Mouse (Mus musculus) forebrain, embryonic 14.5 days (tissue): ENCODE measurements at regions not wholly inside any gene's neighbourhood (a gene's known extent, or its start where the extent isn't known, plus 50 kb on each side); places are given as distances from the start of the nearest gene placed in this dataset.

Experiments used
- ATAC-seq: fragments of 200-750 bp; cut with Nextera tagmentation; 2 replicates; pipeline ENCODE4 v1.8.0; 2017; ENCODE audit warnings: mild to moderate bottlenecking, moderate library complexity
- DNase-seq: peaks from one replicate; pipeline ENCODE4 v3.0.0-alpha.2; 2015; ENCODE audit warnings: low spot score
- H3K27ac ChIP-seq: fragments of 300-500 bp; sonication (generic); 2 replicates; pipeline ENCODE4 v1.5.1; 2014; ENCODE audit warnings: low read depth, mild to moderate bottlenecking, control low read depth, low read length, moderate library complexity
- H3K27me3 ChIP-seq: fragments of 300-500 bp; sonication (generic); replicated peaks from 2 replicates; pipeline ENCODE4 v1.6.1; 2014; ENCODE audit warnings: low read length, control low read depth, mixed read lengths; ENCODE audit not compliant: control insufficient read depth, insufficient read depth
- H3K36me3 ChIP-seq: fragments of 300-500 bp; sonication (generic); 2 replicates; pipeline ENCODE4 v1.6.1; 2014; ENCODE audit warnings: low read length, control low read depth; ENCODE audit not compliant: control insufficient read depth, insufficient read depth
- H3K4me1 ChIP-seq: fragments of 300-500 bp; sonication (generic); 2 replicates; pipeline ENCODE4 v1.6.1; 2014; ENCODE audit warnings: antibody characterized with exemption, low read length, control low read depth; ENCODE audit not compliant: control insufficient read depth, insufficient read depth
- H3K4me2 ChIP-seq: fragments of 300-500 bp; sonication (generic); 2 replicates; pipeline ENCODE4 v1.6.1; 2014; ENCODE audit warnings: mild to moderate bottlenecking, control low read depth, low read length
- H3K4me3 ChIP-seq: fragments of 300-500 bp; sonication (generic); 2 replicates; pipeline ENCODE4 v1.5.1; 2014; ENCODE audit warnings: low read depth, low read length, control low read depth
- H3K9ac ChIP-seq: fragments of 300-500 bp; sonication (generic); 2 replicates; pipeline ENCODE4 v1.6.1; 2014; ENCODE audit warnings: mild to moderate bottlenecking, low read length, control low read depth, moderate library complexity
- H3K9me3 ChIP-seq: fragments of 300-500 bp; sonication (generic); replicated peaks from 2 replicates; pipeline ENCODE4 v1.6.1; 2016; ENCODE audit warnings: low read length, control low read depth, mixed read lengths; ENCODE audit not compliant: control insufficient read depth
- WGBS: fragments of 180-500 bp; shearing (Covaris S2); extraction: QIAGEN DNeasy Blood & Tissue Kit; methylation state at CpG from one replicate; pipeline ENCODE4 v1.1.7; 2014; 5-methylcytosine and 5-hydroxymethylcytosine counted together

GRCm38 (mm10) chr1:52363625-52364024 lies 130.6 kb upstream of the Gls start:
- no peak overlapping the region for H3K4me2 ChIP-seq
- no peak overlapping the region for H3K9ac ChIP-seq
- 82% methylated on average over 3 of the region's 3 CpGs for WGBS

GRCm38 (mm10) chr1:52362976-52363375 lies 129.9 kb upstream of the Gls start:
- H3K9me3 ChIP-seq: no peaks in the 10 kb centered on the region
- no peak overlapping the region for H3K4me2 ChIP-seq
- ATAC-seq (no peak), DNase-seq (no peak)
- H3K36me3 ChIP-seq: no peaks in the 10 kb centered on the region
- no peaks in the 10 kb centered on the region for H3K4me1 ChIP-seq
- no peaks in the 10 kb centered on the region for H3K27me3 ChIP-seq
- no peak overlapping the region for H3K27ac ChIP-seq
- H3K4me3 ChIP-seq: no peak overlapping the region
- H3K9ac ChIP-seq: no peak overlapping the region

More at GRCm38 (mm10) chr1:52363625-52364024, 130.6 kb upstream of the Gls start:
- DNase-seq: no peak
- Histone ChIP-seq H3K27ac (no peak overlapping the region), H3K27me3 (no peaks in the 10 kb centered on the region), H3K9me3 (no peaks in the 10 kb centered on the region), H3K36me3 (no peaks in the 10 kb centered on the region), H3K4me3 (no peak overlapping the region), H3K4me1 (no peaks in the 10 kb centered on the region)
- no peak for ATAC-seq

- H3K27ac ChIP-seq: no peak overlapping the region
- H3K36me3 ChIP-seq: no peaks in the 10 kb centered on the region
- no peak overlapping the region for H3K4me3 ChIP-seq
- H3K4me2 ChIP-seq: no peak overlapping the region
- H3K4me1 ChIP-seq: no peaks in the 10 kb centered on the region
- DNase-seq (no peak), ATAC-seq (no peak)
- H3K27me3 ChIP-seq: no peaks in the 10 kb centered on the region
- no peaks in the 10 kb centered on the region for H3K9me3 ChIP-seq
- no peak overlapping the region for H3K9ac ChIP-seq
- WGBS: 90% methylated on average over 6 of the region's 6 CpGs
Measured at GRCm38 (mm10) chr1:52354041-52354582, 121.1 kb upstream of the Gls start.

- Histone ChIP-seq H3K27ac (no peak overlapping the region), H3K36me3 (no peaks in the 10 kb centered on the region), H3K27me3 (no peaks in the 10 kb centered on the region), H3K4me2 (no peak overlapping the region), H3K4me3 (no peak overlapping the region), H3K4me1 (no peaks in the 10 kb centered on the region), H3K9me3 (no peaks in the 10 kb centered on the region), H3K9ac (no peak overlapping the region)
- DNase-seq: no peak
- 77% methylated on average over 2 of the region's 2 CpGs for WGBS
- ATAC-seq: no peak
Measured at GRCm38 (mm10) chr1:52342127-52342526, 109.1 kb upstream of the Gls start.

- H3K9me3 ChIP-seq: no peaks in the 10 kb centered on the region
- no peak for DNase-seq
- 85% methylated on average over 3 of the region's 3 CpGs for WGBS
- no peak overlapping the region for H3K27ac ChIP-seq
- H3K4me2 ChIP-seq: no peak overlapping the region
- no peak overlapping the region for H3K9ac ChIP-seq
- no peak overlapping the region for H3K4me3 ChIP-seq
- ATAC-seq: no peak
- H3K4me1 ChIP-seq: no peaks in the 10 kb centered on the region
- no peaks in the 10 kb centered on the region for H3K36me3 ChIP-seq
- no peaks in the 10 kb centered on the region for H3K27me3 ChIP-seq
Measured at GRCm38 (mm10) chr1:52338704-52339103, 105.7 kb upstream of the Gls start.

- H3K4me3 ChIP-seq: no peak overlapping the region
- no peak overlapping the region for H3K4me2 ChIP-seq
- DNase-seq (no peak), ATAC-seq (no peak)
- WGBS: 87% methylated on average over 6 of the region's 6 CpGs
- H3K9ac ChIP-seq: no peak overlapping the region
- H3K36me3 ChIP-seq: no peaks in the 10 kb centered on the region
- H3K27ac ChIP-seq: no peak overlapping the region
- H3K9me3 ChIP-seq: no peaks in the 10 kb centered on the region
- no peaks in the 10 kb centered on the region for H3K4me1 ChIP-seq
- no peaks in the 10 kb centered on the region for H3K27me3 ChIP-seq
Measured at GRCm38 (mm10) chr1:52338243-52338642, 105.2 kb upstream of the Gls start.

GRCm38 (mm10) chr1:52336696-52337095 lies 103.7 kb upstream of the Gls start:
- Histone ChIP-seq H3K27ac (no peak overlapping the region), H3K4me1 (no peaks in the 10 kb centered on the region), H3K27me3 (no peaks in the 10 kb centered on the region), H3K4me3 (no peak overlapping the region), H3K9ac (no peak overlapping the region), H3K9me3 (no peaks in the 10 kb centered on the region), H3K36me3 (no peaks in the 10 kb centered on the region), H3K4me2 (no peak overlapping the region)
- DNase-seq (no peak), ATAC-seq (no peak)
- 94% methylated on average over 3 of the region's 3 CpGs for WGBS

- Histone ChIP-seq H3K4me1 (no peaks in the 10 kb centered on the region), H3K9me3 (no peaks in the 10 kb centered on the region), H3K4me3 (no peak overlapping the region), H3K27me3 (no peaks in the 10 kb centered on the region), H3K9ac (no peak overlapping the region), H3K36me3 (no peaks in the 10 kb centered on the region), H3K4me2 (no peak overlapping the region), H3K27ac (peak overlapping the region; percentile 34; the same call in 1 of the 2 replicates)
- ATAC-seq (peak; percentile 85), DNase-seq (peak; percentile 62)
- WGBS: 56% methylated on average over 12 of the region's 12 CpGs
Measured at GRCm38 (mm10) chr1:52332013-52332412, 99.0 kb upstream of the Gls start.

GRCm38 (mm10) chr1:52331442-52331841 lies 98.4 kb upstream of the Gls start:
- H3K36me3 ChIP-seq: no peaks in the 10 kb centered on the region
- ATAC-seq (peak; percentile 78), DNase-seq (peak; percentile 15)
- no peaks in the 10 kb centered on the region for H3K9me3 ChIP-seq
- no peaks in the 10 kb centered on the region for H3K27me3 ChIP-seq
- no peak overlapping the region for H3K27ac ChIP-seq
- H3K4me3 ChIP-seq: no peak overlapping the region
- H3K9ac ChIP-seq: no peak overlapping the region
- no peaks in the 10 kb centered on the region for H3K4me1 ChIP-seq
- WGBS: 49% methylated on average over 4 of the region's 4 CpGs
- H3K4me2 ChIP-seq: 0 out of 2 replicates have a peak overlapping the region, but pooled peaks have one; percentile 9
